Mouse (Mus musculus): ENCODE results near the gene Tnp2.

The Tnp2 gene

GRCm38 (mm10) chr16:10769661-10770060 lies 18.8 kb downstream of the Tnp2 start:
- no peak for DNase-seq (ENCODE audit: inconsistent ontology term)

- no peak for DNase-seq (ENCODE audit: inconsistent ontology term)
Measured at GRCm38 (mm10) chr16:10768821-10769220, 19.6 kb downstream of the Tnp2 start.

- peak; percentile 32 for DNase-seq (ENCODE audit: inconsistent ontology term)
Measured at GRCm38 (mm10) chr16:10767158-10767557, 21.3 kb downstream of the Tnp2 start.

- DNase-seq (ENCODE audit: inconsistent ontology term), result no peak
Measured at GRCm38 (mm10) chr16:10764323-10764722, 24.1 kb downstream of the Tnp2 start.

- no peak for DNase-seq (ENCODE audit: inconsistent ontology term)
Measured at GRCm38 (mm10) chr16:10763540-10764264, 24.8 kb downstream of the Tnp2 start.

- DNase-seq (ENCODE audit: inconsistent ontology term), result no peak
Measured at GRCm38 (mm10) chr16:10762569-10763180, 25.8 kb downstream of the Tnp2 start.

GRCm38 (mm10) chr16:10761182-10761581 lies 27.3 kb downstream of the Tnp2 start:
- no peak for DNase-seq (ENCODE audit: inconsistent ontology term)

- no peak for DNase-seq (ENCODE audit: inconsistent ontology term)
Measured at GRCm38 (mm10) chr16:10756168-10756567, 32.3 kb downstream of the Tnp2 start.

- peak; percentile 93 for DNase-seq (ENCODE audit: inconsistent ontology term)
Measured at GRCm38 (mm10) chr16:10754521-10755296, 33.8 kb downstream of the Tnp2 start.

- DNase-seq (ENCODE audit: inconsistent ontology term), result peak; percentile 33
Measured at GRCm38 (mm10) chr16:10749824-10750223, 38.6 kb downstream of the Tnp2 start.

- no peak for DNase-seq (ENCODE audit: inconsistent ontology term)
Measured at GRCm38 (mm10) chr16:10749226-10749625, 39.2 kb downstream of the Tnp2 start.

GRCm38 (mm10) chr16:10741082-10741481 lies 47.4 kb downstream of the Tnp2 start:
- peak; percentile 12 for DNase-seq (ENCODE audit: inconsistent ontology term)

- no peak for DNase-seq (ENCODE audit: inconsistent ontology term)
Measured at GRCm38 (mm10) chr16:10739854-10740398, 48.5 kb downstream of the Tnp2 start.

GRCm38 (mm10) chr16:10738866-10739265 lies 49.6 kb downstream of the Tnp2 start:
- DNase-seq (ENCODE audit: inconsistent ontology term), result no peak

Measured in Muller cell, postnatal 12 days (primary cell).